Mouse (Mus musculus) stomach, embryonic 16.5 days (tissue): ENCODE measurements at regions not wholly inside any gene's neighbourhood (a gene's known extent, or its start where the extent isn't known, plus 50 kb on each side); places are given as distances from the start of the nearest gene placed in this dataset.

ENCODE experiments used
- ATAC-seq: fragments of 200-750 bp; cut with Nextera tagmentation; 2 replicates; pipeline ENCODE4 v1.8.0; 2017; ENCODE audit warnings: moderate number of reproducible peaks, moderate TSS enrichment; ENCODE audit not compliant: insufficient read depth, low FRiP score
- H3K27ac ChIP-seq: fragments of 300-500 bp; sonication (generic); 2 replicates; pipeline ENCODE4 v1.5.1; 2014; ENCODE audit warnings: low read length
- H3K27me3 ChIP-seq: fragments of 300-500 bp; sonication (generic); 2 replicates; pipeline ENCODE4 v1.6.1; 2014; ENCODE audit warnings: low read length, control low read depth, mixed read lengths; ENCODE audit not compliant: control insufficient read depth, insufficient read depth
- H3K36me3 ChIP-seq: fragments of 300-500 bp; sonication (generic); 2 replicates; pipeline ENCODE4 v1.6.1; 2014; ENCODE audit warnings: low read length; ENCODE audit not compliant: control insufficient read depth, insufficient read depth
- H3K4me1 ChIP-seq: fragments of 300-500 bp; sonication (generic); 2 replicates; pipeline ENCODE4 v1.6.1; 2014; ENCODE audit warnings: low read length, control low read depth, mixed read lengths; ENCODE audit not compliant: control insufficient read depth, insufficient read depth
- H3K4me2 ChIP-seq: fragments of 300-500 bp; sonication (generic); 2 replicates; pipeline ENCODE4 v1.6.1; 2014; ENCODE audit warnings: low read depth, low read length, mixed read lengths
- H3K4me3 ChIP-seq: fragments of 300-500 bp; sonication (generic); replicated peaks from 2 replicates; pipeline ENCODE4 v1.5.1; 2014; ENCODE audit warnings: mild to moderate bottlenecking, low read length
- H3K9ac ChIP-seq: fragments of 300-500 bp; sonication (generic); 2 replicates; pipeline ENCODE4 v1.6.1; 2014; ENCODE audit warnings: low read length
- H3K9me3 ChIP-seq: fragments of 300-500 bp; sonication (generic); replicated peaks from 2 replicates; pipeline ENCODE4 v1.6.1; 2016; ENCODE audit warnings: low read length, control low read depth; ENCODE audit not compliant: control insufficient read depth
- WGBS: fragments of 180-500 bp; shearing (Covaris S2); extraction: QIAGEN DNeasy Blood & Tissue Kit; methylation state at CpG from one replicate; pipeline ENCODE4 v1.1.7; 2014; 5-methylcytosine and 5-hydroxymethylcytosine counted together

- no peak overlapping the region for H3K9ac ChIP-seq
- H3K4me2 ChIP-seq = no peak overlapping the region
- H3K4me1 ChIP-seq = no peaks in the 10 kb centered on the region
- H3K27ac ChIP-seq = no peak overlapping the region
- H3K4me3 ChIP-seq = no peak overlapping the region
- no peaks in the 10 kb centered on the region for H3K27me3 ChIP-seq
- 19% methylated on average over 12 of the region's 12 CpGs for WGBS
- H3K9me3 ChIP-seq = no peaks in the 10 kb centered on the region
- no peaks in the 10 kb centered on the region for H3K36me3 ChIP-seq
- no peak for ATAC-seq
Observed at GRCm38 (mm10) chr10:83914401-83915132, 191.9 kb downstream of the 1500009L16Rik start.

GRCm38 (mm10) chr10:83915133-83915730 is 192.6 kb downstream of the 1500009L16Rik start:
- H3K9me3 ChIP-seq = no peaks in the 10 kb centered on the region
- WGBS = 42% methylated on average over 9 of the region's 9 CpGs
- H3K36me3 ChIP-seq = no peaks in the 10 kb centered on the region
- H3K4me3 ChIP-seq = no peak overlapping the region
- H3K4me2 ChIP-seq = no peak overlapping the region
- no peaks in the 10 kb centered on the region for H3K4me1 ChIP-seq
- H3K9ac ChIP-seq = no peak overlapping the region
- no peak overlapping the region for H3K27ac ChIP-seq
- no peak for ATAC-seq
- H3K27me3 ChIP-seq = no peaks in the 10 kb centered on the region

- no peak overlapping the region for H3K27ac ChIP-seq
- H3K4me2 ChIP-seq = no peak overlapping the region
- H3K4me3 ChIP-seq = no peak overlapping the region
- no peaks in the 10 kb centered on the region for H3K27me3 ChIP-seq
- H3K9me3 ChIP-seq = no peaks in the 10 kb centered on the region
- H3K4me1 ChIP-seq = peaks cover 2% of the 10 kb centered on the region; the same call in 1 of the 2 replicates
- H3K9ac ChIP-seq = no peak overlapping the region
- ATAC-seq = no peak
- WGBS = 50% methylated on average over 4 of the region's 4 CpGs
- H3K36me3 ChIP-seq = no peaks in the 10 kb centered on the region
Observed at GRCm38 (mm10) chr10:83926990-83927389, 204.3 kb downstream of the 1500009L16Rik start.

GRCm38 (mm10) chr10:83927554-83927953 is 204.9 kb downstream of the 1500009L16Rik start:
- no peaks in the 10 kb centered on the region for H3K27me3 ChIP-seq
- ATAC-seq = no peak

GRCm38 (mm10) chr10:83931758-83932157 is 209.1 kb downstream of the 1500009L16Rik start:
- H3K9me3 ChIP-seq = no peaks in the 10 kb centered on the region
- ATAC-seq = no peak
- H3K36me3 ChIP-seq = no peaks in the 10 kb centered on the region
- no peak overlapping the region for H3K9ac ChIP-seq
- H3K4me3 ChIP-seq = no peak overlapping the region
- WGBS = 79% methylated on average over 3 of the region's 3 CpGs
- H3K27ac ChIP-seq = no peak overlapping the region
- H3K4me1 ChIP-seq = peaks cover 2% of the 10 kb centered on the region; the same call in 1 of the 2 replicates
- no peaks in the 10 kb centered on the region for H3K27me3 ChIP-seq
- H3K4me2 ChIP-seq = no peak overlapping the region

More at GRCm38 (mm10) chr10:83927554-83927953, 204.9 kb downstream of the 1500009L16Rik start:
- H3K9me3 ChIP-seq = no peaks in the 10 kb centered on the region
- H3K4me2 ChIP-seq = no peak overlapping the region
- H3K4me3 ChIP-seq = no peak overlapping the region
- 73% methylated on average over 2 of the region's 2 CpGs for WGBS
- H3K9ac ChIP-seq = no peak overlapping the region
- peaks cover 2% of the 10 kb centered on the region; the same call in 1 of the 2 replicates for H3K4me1 ChIP-seq
- no peak overlapping the region for H3K27ac ChIP-seq
- H3K36me3 ChIP-seq = no peaks in the 10 kb centered on the region

- Histone ChIP-seq H3K4me3 (no peak overlapping the region), H3K4me1 (no peaks in the 10 kb centered on the region), H3K9ac (no peak overlapping the region), H3K9me3 (no peaks in the 10 kb centered on the region), H3K27me3 (no peaks in the 10 kb centered on the region), H3K27ac (no peak overlapping the region), H3K36me3 (no peaks in the 10 kb centered on the region), H3K4me2 (no peak overlapping the region)
- ATAC-seq = no peak
- WGBS = 75% methylated on average over 7 of the region's 7 CpGs
Observed at GRCm38 (mm10) chr10:83933201-83933600, 210.5 kb downstream of the 1500009L16Rik start.

GRCm38 (mm10) chr10:83934498-83934897 is 211.8 kb downstream of the 1500009L16Rik start:
- Histone ChIP-seq H3K4me2 (no peak overlapping the region), H3K4me1 (no peaks in the 10 kb centered on the region), H3K9ac (no peak overlapping the region), H3K4me3 (no peak overlapping the region), H3K27me3 (no peaks in the 10 kb centered on the region), H3K9me3 (no peaks in the 10 kb centered on the region), H3K36me3 (no peaks in the 10 kb centered on the region), H3K27ac (no peak overlapping the region)
- 61% methylated on average over 3 of the region's 3 CpGs for WGBS
- no peak; the same call in 1 of the 2 replicates for ATAC-seq

GRCm38 (mm10) chr10:83937168-83937567 is 214.5 kb downstream of the 1500009L16Rik start:
- no peak for ATAC-seq
- H3K27ac ChIP-seq = no peak overlapping the region
- WGBS = 36% methylated on average over 9 of the region's 9 CpGs

GRCm38 (mm10) chr10:83942101-83942500 is 219.4 kb downstream of the 1500009L16Rik start:
- ATAC-seq = no peak

More at GRCm38 (mm10) chr10:83937168-83937567, 214.5 kb downstream of the 1500009L16Rik start:
- no peak overlapping the region for H3K4me2 ChIP-seq
- H3K4me3 ChIP-seq = no peak overlapping the region
- no peaks in the 10 kb centered on the region for H3K36me3 ChIP-seq
- no peak overlapping the region for H3K9ac ChIP-seq
- no peaks in the 10 kb centered on the region for H3K27me3 ChIP-seq
- H3K4me1 ChIP-seq = no peaks in the 10 kb centered on the region
- no peaks in the 10 kb centered on the region for H3K9me3 ChIP-seq

More at GRCm38 (mm10) chr10:83942101-83942500, 219.4 kb downstream of the 1500009L16Rik start:
- no peak overlapping the region for H3K9ac ChIP-seq
- H3K36me3 ChIP-seq = no peaks in the 10 kb centered on the region
- H3K4me1 ChIP-seq = peaks cover 5% of the 10 kb centered on the region; the same call in 1 of the 2 replicates
- 53% methylated on average over 3 of the region's 3 CpGs for WGBS
- no peak overlapping the region for H3K27ac ChIP-seq
- no peaks in the 10 kb centered on the region for H3K9me3 ChIP-seq
- no peak overlapping the region for H3K4me2 ChIP-seq
- no peaks in the 10 kb centered on the region for H3K27me3 ChIP-seq
- H3K4me3 ChIP-seq = no peak overlapping the region
